Mouse (Mus musculus) neural tube, embryonic 14.5 days (tissue): ENCODE data around the gene Arhgef18. TPM values are rescaled to one million over a fixed set of nuclear protein-coding genes. Genes with fewer than 3 reads are reported as not detected.

Experiments
- ATAC-seq: fragments of 200-750 bp; cut with Nextera tagmentation; 2 replicates; pipeline ENCODE4 v1.8.0; 2017; ENCODE audit warnings: low read depth, mild to moderate bottlenecking, moderate TSS enrichment, moderate library complexity
- H3K27ac ChIP-seq: fragments of 300-500 bp; sonication (generic); 2 replicates; pipeline ENCODE4 v1.5.1; 2014; ENCODE audit warnings: low read depth, mild to moderate bottlenecking, control low read depth, low read length, moderate library complexity, mixed read lengths
- H3K27me3 ChIP-seq: fragments of 300-500 bp; sonication (generic); 2 replicates; pipeline ENCODE4 v1.6.1; 2014; ENCODE audit warnings: low read length; ENCODE audit not compliant: control insufficient read depth, insufficient read depth
- H3K36me3 ChIP-seq: fragments of 300-500 bp; sonication (generic); 2 replicates; pipeline ENCODE4 v1.6.1; 2014; ENCODE audit warnings: low read length, mixed read lengths; ENCODE audit not compliant: control insufficient read depth, insufficient read depth
- H3K4me1 ChIP-seq: fragments of 300-500 bp; sonication (generic); 2 replicates; pipeline ENCODE4 v1.6.1; 2014; ENCODE audit warnings: low read length; ENCODE audit not compliant: control insufficient read depth, insufficient read depth
- H3K4me2 ChIP-seq: fragments of 300-500 bp; sonication (generic); 2 replicates; pipeline ENCODE4 v1.6.1; 2014; ENCODE audit warnings: mild to moderate bottlenecking, low read depth, low read length, control low read depth
- H3K4me3 ChIP-seq: fragments of 300-500 bp; sonication (generic); 2 replicates; pipeline ENCODE4 v1.5.1; 2014; ENCODE audit warnings: low read depth, low read length, control low read depth, mixed read lengths
- H3K9ac ChIP-seq: fragments of 300-500 bp; sonication (generic); replicated peaks from 2 replicates; pipeline ENCODE4 v1.6.1; 2014; ENCODE audit warnings: low read depth, mild to moderate bottlenecking, control low read depth, low read length, mixed read lengths
- H3K9me3 ChIP-seq: fragments of 300-500 bp; sonication (generic); 2 replicates; pipeline ENCODE4 v1.6.1; 2016; ENCODE audit warnings: low read length; ENCODE audit not compliant: control insufficient read depth
- WGBS: fragments of 180-500 bp; shearing (Covaris S2); extraction: QIAGEN DNeasy Blood & Tissue Kit; methylation state at CpG from one replicate; pipeline ENCODE4 v1.1.7; 2014; 5-methylcytosine and 5-hydroxymethylcytosine counted together
- polyA plus RNA-seq: library from polyadenylated mRNA; unstranded; fragments of >200 nt; fragmentation: Nextera tagmentation; extraction: Ambion mirVana; gene quantifications from 2 replicates; pipeline ENCODE4 v1.2.1, GENCODE M21; 2014

Gene Arhgef18
- polyA plus RNA-seq, 1 experiment from 2014 or later = 11.4 TPM

DNA sequence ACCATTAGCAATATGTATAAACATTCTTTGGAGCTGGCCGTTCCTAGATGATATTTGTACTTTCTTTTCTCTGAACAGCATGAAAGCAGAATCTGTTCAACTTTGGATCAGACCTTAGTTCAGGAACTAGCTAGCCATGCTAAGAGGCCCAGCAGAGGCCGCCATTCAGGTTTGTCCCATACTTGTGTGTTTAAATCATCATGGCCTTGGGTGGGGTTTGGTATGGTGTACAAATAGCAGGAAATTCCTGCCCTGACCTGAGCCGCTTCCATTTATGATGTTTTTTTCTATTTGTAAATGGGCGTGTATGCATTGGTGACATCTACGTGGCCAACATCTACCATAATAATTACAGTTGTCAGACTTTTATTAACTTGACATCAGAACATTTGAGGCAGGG, 32.4 kb downstream of the Arhgef18 start:
- Histone ChIP-seq H3K9me3 (no peaks in the 10 kb centered on the region), H3K27ac (no peak overlapping the region), H3K4me2 (no peak overlapping the region), H3K9ac (no peak overlapping the region), H3K4me3 (no peak overlapping the region), H3K27me3 (no peaks in the 10 kb centered on the region), H3K4me1 (no peaks in the 10 kb centered on the region; the same call in 1 of the 2 replicates), H3K36me3 (no peaks in the 10 kb centered on the region)
- no peak for ATAC-seq
- WGBS = 94% methylated on average over 5 of the region's 5 CpGs

DNA sequence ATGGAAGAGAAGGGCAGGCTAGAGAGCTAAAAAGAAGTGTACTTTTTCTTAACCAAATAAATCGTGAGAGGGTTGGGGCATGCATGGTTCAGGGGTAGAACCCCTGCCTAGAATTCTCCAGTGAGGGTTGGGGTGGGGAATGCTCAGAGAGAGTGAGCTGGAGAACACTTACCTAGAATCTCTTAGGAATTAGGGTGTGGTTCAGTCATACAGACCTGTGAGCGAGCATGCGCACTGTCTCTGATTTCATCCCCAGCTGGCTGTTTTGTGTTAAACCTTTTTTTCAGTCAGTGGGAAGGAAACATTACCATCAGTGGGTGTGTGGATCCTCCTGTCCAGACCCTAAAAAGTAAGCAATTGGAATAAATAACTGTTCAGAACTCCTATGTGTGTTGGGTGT, 33.4 kb downstream of the Arhgef18 start:
- WGBS = 93% methylated on average over 3 of the region's 3 CpGs
- ATAC-seq = no peak
- Histone ChIP-seq H3K9me3 (no peaks in the 10 kb centered on the region), H3K9ac (no peak overlapping the region), H3K4me2 (no peak overlapping the region), H3K27me3 (no peaks in the 10 kb centered on the region), H3K27ac (no peak overlapping the region), H3K4me1 (no peaks in the 10 kb centered on the region), H3K4me3 (no peak overlapping the region), H3K36me3 (no peaks in the 10 kb centered on the region)

DNA sequence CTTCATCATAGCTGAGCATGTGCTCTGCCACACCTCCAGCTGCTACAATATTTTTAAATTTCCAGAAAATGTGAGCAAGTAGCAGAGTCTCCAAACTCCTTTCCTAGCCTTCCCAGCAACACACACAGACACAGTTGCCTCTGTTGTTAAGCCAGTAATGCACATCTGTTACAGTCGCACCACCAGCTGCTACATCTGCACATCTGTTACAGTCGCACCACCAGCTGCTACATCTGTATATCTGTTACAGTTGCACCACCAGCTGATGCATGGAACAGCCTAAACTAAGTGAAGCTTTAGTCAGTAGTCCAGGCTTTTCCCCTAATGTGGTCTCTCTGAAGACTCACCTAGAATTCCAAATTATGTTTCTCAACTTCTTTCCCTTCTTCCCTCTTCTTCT, 35.6 kb downstream of the Arhgef18 start:
- Histone ChIP-seq H3K4me3 (no peak overlapping the region), H3K4me2 (no peak overlapping the region), H3K27me3 (no peaks in the 10 kb centered on the region), H3K27ac (no peak overlapping the region), H3K36me3 (peaks cover 11% of the 10 kb centered on the region), H3K4me1 (no peaks in the 10 kb centered on the region), H3K9ac (no peak overlapping the region), H3K9me3 (no peaks in the 10 kb centered on the region)
- no peak for ATAC-seq
- 90% methylated on average over 2 of the region's 2 CpGs for WGBS

DNA sequence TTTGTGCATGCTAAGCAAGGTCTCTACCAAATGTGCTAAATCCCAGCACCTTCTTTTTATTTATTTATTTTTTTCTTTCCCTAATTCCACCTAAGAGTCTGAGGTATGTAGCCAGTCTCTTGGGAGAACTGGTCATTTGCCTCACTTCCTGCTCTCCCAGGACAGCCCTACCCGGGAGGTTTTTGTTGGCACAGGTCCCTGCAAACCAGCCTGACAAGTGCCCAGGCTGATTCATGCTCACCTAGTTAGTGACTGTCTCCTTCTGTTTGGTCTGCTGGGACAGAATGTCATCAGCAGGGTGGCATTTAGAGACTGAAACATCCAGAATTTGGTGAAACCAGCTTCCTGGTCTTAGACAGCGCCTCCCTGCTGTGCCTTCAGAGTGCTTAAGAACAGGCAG, 37.2 kb downstream of the Arhgef18 start:
- Histone ChIP-seq H3K27me3 (no peaks in the 10 kb centered on the region), H3K27ac (no peak overlapping the region), H3K36me3 (peaks cover 21% of the 10 kb centered on the region), H3K4me1 (no peaks in the 10 kb centered on the region), H3K4me2 (no peak overlapping the region), H3K4me3 (no peak overlapping the region), H3K9ac (no peak overlapping the region), H3K9me3 (no peaks in the 10 kb centered on the region)
- ATAC-seq = no peak
- 84% methylated on average over 2 of the region's 2 CpGs for WGBS

DNA sequence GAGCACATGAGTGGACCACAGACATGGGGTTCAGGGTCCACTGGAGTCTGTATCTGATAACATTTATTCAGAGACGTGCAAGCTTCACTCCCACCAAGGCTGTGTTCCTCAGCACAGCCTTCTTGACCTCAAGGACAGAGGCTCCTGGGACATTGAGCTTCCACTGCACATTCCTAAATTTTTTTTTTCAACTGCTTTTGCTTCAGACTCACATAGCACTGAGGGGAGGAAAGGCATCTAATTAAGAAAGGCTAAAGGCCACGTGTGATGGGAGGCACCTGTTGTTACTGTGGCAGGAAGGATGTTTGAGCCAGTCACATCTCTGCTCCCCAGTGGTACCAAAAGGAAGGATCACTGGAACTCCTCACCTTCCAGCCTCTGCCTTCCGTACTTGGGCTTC, 38.3 kb downstream of the Arhgef18 start:
- 91% methylated on average over 3 of the region's 3 CpGs for WGBS
- Histone ChIP-seq H3K9ac (no peak overlapping the region), H3K4me1 (no peaks in the 10 kb centered on the region), H3K27me3 (no peaks in the 10 kb centered on the region), H3K36me3 (peaks cover 31% of the 10 kb centered on the region), H3K4me3 (no peak overlapping the region), H3K4me2 (no peak overlapping the region), H3K27ac (no peak overlapping the region), H3K9me3 (no peaks in the 10 kb centered on the region)
- no peak for ATAC-seq

DNA sequence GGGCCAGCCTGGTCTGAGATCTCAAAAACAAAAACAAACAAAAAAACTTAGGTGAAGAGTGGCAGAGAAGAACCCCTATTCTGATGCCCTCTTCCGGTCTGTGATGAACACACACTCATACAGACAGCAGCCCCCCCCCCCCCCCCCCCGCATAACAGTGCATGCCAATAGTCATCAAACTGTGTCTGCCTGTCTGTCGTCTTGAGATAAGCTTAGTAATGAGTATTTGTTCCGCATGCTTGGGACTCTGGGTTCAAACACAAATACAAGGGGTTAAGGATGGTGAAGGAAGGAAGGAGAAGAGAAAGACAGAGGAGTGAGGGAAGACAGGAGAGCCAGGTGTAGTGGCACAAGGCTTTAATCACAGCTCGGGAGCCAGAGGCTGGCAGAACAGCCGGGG, 43.7 kb downstream of the Arhgef18 start:
- Histone ChIP-seq H3K36me3 (peaks cover 55% of the 10 kb centered on the region), H3K4me3 (no peak overlapping the region), H3K4me1 (no peaks in the 10 kb centered on the region), H3K4me2 (no peak overlapping the region), H3K27me3 (no peaks in the 10 kb centered on the region), H3K9me3 (no peaks in the 10 kb centered on the region), H3K9ac (no peak overlapping the region), H3K27ac (no peak overlapping the region)
- WGBS = 90% methylated on average over 6 of the region's 6 CpGs
- no peak for ATAC-seq

DNA sequence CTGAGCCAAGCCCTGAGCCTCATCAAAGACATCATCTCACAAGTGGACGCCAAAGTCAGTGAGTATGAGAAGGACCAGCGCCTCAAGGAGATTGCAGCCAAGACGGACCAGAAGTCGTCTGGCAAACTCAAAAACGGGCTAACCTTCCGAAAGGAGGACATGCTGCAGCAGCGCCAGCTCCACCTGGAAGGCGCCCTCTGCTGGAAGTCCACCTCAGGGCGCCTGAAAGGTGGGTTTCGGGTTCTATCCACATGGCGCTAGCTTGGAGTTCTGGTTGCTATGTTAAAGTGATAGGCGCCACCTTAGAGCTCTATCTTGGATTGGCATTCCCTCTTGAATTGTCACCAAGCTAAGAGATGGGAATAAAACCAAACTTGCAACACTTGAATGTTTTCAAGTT, 46.7 kb downstream of the Arhgef18 start:
- Histone ChIP-seq H3K27me3 (no peaks in the 10 kb centered on the region), H3K4me3 (no peak overlapping the region), H3K4me2 (no peak overlapping the region), H3K9ac (no peak overlapping the region), H3K36me3 (peaks cover 39% of the 10 kb centered on the region), H3K4me1 (no peaks in the 10 kb centered on the region), H3K9me3 (no peaks in the 10 kb centered on the region), H3K27ac (no peak overlapping the region)
- whole genome bisulfite sequencing = 79% methylated on average over 12 of the region's 12 CpGs
- ATAC-seq = no peak

DNA sequence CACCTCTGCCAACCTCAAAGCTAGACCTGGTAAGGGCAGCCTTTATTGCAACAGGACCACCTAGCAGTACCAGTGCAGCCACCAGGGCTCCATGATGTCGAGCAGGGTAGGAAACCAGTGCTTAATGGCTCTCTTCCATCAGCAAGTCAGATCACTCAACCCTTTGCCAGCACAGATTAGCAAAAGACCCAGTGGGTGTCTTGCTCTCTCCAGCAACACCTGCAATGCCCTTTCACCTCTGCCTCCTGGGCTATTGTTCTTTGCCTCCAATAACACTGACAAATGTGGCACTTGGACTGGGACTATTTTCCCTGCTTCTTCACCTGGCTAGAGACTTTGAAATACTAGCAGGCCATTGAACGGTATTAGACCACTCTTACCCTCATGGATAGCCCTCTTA, 56.4 kb downstream of the Arhgef18 start:
- 95% methylated on average over 2 of the region's 2 CpGs for WGBS
- H3K4me1 ChIP-seq = no peaks in the 10 kb centered on the region
- H3K36me3 ChIP-seq = peaks cover 29% of the 10 kb centered on the region
- no peak overlapping the region for H3K27ac ChIP-seq
- H3K27me3 ChIP-seq = no peaks in the 10 kb centered on the region
- H3K9me3 ChIP-seq = no peaks in the 10 kb centered on the region
- ATAC-seq = no peak
- H3K4me2 ChIP-seq = no peak overlapping the region
- H3K9ac ChIP-seq = no peak overlapping the region
- no peak overlapping the region for H3K4me3 ChIP-seq

DNA sequence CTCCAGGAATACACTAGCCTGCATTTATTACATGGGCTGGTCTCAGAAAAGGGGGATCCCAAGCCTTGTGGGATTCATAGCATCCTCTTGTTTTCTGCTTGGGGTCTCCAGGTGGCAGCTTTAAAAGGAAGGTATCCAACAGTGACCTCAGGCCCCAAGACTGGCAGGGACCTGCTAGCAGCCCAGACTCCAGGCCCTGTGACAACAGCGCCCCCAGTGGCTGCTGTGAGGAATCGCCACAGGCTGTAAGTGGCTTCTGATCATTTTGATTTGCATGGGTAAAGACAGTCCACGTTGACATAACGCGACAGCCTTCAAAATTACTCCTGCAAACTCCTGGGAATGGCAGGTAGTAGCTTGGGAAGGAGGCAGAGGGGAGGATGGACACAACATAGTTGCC, 57.9 kb downstream of the Arhgef18 start:
- peak; percentile 50; the same call in 1 of the 2 replicates for ATAC-seq
- H3K9ac ChIP-seq = no peak overlapping the region
- H3K27ac ChIP-seq = no peak overlapping the region
- H3K27me3 ChIP-seq = no peaks in the 10 kb centered on the region
- H3K4me3 ChIP-seq = no peak overlapping the region
- no peak overlapping the region for H3K4me2 ChIP-seq
- H3K4me1 ChIP-seq = no peaks in the 10 kb centered on the region
- 29% methylated on average over 5 of the region's 5 CpGs for WGBS
- no peaks in the 10 kb centered on the region for H3K9me3 ChIP-seq
- H3K36me3 ChIP-seq = peaks cover 44% of the 10 kb centered on the region

DNA sequence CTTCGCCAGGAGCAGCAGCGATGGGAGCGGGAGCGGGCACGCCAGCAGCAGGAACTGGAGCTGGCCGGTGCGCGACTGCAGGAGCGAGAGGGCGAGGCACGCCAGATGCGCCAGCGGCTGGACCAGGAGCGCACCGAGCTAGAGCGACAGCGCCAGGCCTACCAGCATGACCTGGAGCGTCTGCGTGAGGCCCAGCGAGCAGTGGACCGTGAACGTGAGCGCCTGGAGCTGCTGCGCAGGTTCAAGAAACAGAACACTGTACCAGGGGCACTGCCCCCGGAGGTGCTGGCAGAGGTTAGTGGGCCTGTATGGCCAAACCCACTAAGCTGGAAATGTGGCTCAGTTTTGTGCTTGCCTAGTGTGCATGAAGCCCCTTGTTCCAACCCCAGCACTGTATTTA, 59.2 kb downstream of the Arhgef18 start:
- no peak overlapping the region for H3K4me3 ChIP-seq
- no peaks in the 10 kb centered on the region for H3K27me3 ChIP-seq
- 98% methylated on average over 25 of the region's 25 CpGs for WGBS
- no peaks in the 10 kb centered on the region for H3K9me3 ChIP-seq
- H3K9ac ChIP-seq = no peak overlapping the region
- no peak for ATAC-seq
- peaks cover 52% of the 10 kb centered on the region for H3K36me3 ChIP-seq
- no peak overlapping the region for H3K27ac ChIP-seq
- H3K4me1 ChIP-seq = no peaks in the 10 kb centered on the region
- no peak overlapping the region for H3K4me2 ChIP-seq
